Mouse (Mus musculus): Measurements from ENCODE around the gene Gm5640. TPM values are rescaled to one million over a fixed set of nuclear protein-coding genes. Genes with fewer than 3 reads are reported as not detected.
"Not testable (repeated sequence)": the region's sequence is repeated elsewhere in the genome, so short reads cannot be mapped to it uniquely, and the experiment has no call there.

Gm5640 gene
- polyA plus RNA-seq (2012; rRNA removed): 0.08 and 0.16 TPM in 2 replicates

- peak; percentile 23 to 42 for DNase-seq (ENCODE audit: extremely low spot score in 1 of 2, low spot score in 1 of 2)
These were observed at the start of gene Gm5640 for GRCm38 (mm10) chrX:74645466-74646323. TSS of gene Gm5640 (minus strand) at chrX:74645635.

DNA sequence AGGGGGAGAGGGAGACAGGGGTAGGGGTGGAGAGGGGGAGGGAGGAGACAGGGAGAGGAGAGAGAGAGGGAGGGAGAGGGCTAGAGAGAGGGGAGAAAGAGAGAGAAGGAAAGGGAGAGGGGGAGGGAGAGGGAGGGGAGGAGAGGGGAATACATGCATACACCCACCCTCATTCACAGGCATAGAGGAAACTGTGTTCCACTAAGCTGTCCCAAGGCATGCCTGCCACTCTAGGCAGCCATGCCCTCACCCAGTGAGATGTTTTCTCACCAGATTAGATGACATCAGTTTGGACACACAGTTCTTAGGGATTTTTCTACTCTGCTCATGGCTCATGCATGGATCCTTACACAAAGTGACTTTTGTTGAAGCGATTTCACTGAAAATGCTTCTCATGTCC is 958 bp upstream of the Gm5640 start:
- DNase-seq (ENCODE audit: extremely low spot score in 1 of 2, low spot score in 1 of 2): not testable (repeated sequence)

DNA sequence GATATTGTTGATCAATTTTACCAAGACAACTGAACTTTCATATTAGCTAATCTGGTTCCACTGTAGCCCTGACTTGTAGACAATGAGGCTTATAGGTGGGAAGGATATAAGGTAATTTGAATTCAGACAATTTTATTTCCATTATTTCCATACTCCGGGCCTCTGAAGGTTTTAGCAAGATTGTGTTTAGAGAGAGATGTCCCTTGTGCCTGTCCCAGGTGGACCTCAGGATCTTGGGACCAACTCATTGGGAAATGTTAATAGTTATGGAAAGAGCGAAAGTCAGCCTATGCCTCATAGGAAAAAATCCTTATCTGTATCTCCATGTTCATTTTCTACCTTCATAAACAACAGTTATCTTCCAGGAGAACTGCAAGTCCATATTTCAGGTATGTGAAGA is 53.1 kb downstream of the Gm5640 start, which contains the start of gene Olfr1325:
Gene Olfr1325 (plus strand): TSS at position 301 of the 400 bp plus-strand sequence.
- no peak for DNase-seq (ENCODE audit: extremely low spot score in 1 of 2, low spot score in 1 of 2)

Other genes with a start within 250 kb of the Gm5640 start
- gene G6pdx, start 216.4 kb downstream of the Gm5640 start, polyA plus RNA-seq (2012; rRNA removed): 30.2 and 31.8 TPM in 2 replicates
- gene Gm6880, start 164.2 kb downstream of the Gm5640 start, polyA plus RNA-seq (2012; rRNA removed): not detected in 2 replicates
- 0.04 TPM in 1 of 2 replicates, not detected in the other for gene Olfr1326-ps1, start 70.7 kb downstream of the Gm5640 start, polyA plus RNA-seq (2012; rRNA removed)
- not detected in 2 replicates for gene Olfr1325, start 53.0 kb downstream of the Gm5640 start, polyA plus RNA-seq (2012; rRNA removed)
- not detected in 2 replicates for gene Gm6890, start 95.3 kb upstream of the Gm5640 start, polyA plus RNA-seq (2012; rRNA removed)
- gene Gm5936, start 191.6 kb upstream of the Gm5640 start, polyA plus RNA-seq (2012; rRNA removed): 0.10 and 0.11 TPM in 2 replicates

Data from frontal cortex, adult 2 months (tissue).